Mouse (Mus musculus) embryonic fibroblast, embryonic 13.5 days (primary cell): ENCODE measurements around the gene Slc38a4.

Source experiments
- CTCF ChIP-seq: IDR thresholded peaks from 2 replicates; pipeline ENCODE4 v1.5.1; 2011; ENCODE audit warnings: mild to moderate bottlenecking, control low read depth, low read length, moderate library complexity, borderline replicate concordance; ENCODE audit not compliant: insufficient read depth
- POLR2A ChIP-seq: IDR thresholded peaks from 2 replicates; pipeline ENCODE4 v1.6.1; 2011; ENCODE audit warnings: low read depth, mild to moderate bottlenecking, control low read depth, low read length, moderate library complexity

DNA sequence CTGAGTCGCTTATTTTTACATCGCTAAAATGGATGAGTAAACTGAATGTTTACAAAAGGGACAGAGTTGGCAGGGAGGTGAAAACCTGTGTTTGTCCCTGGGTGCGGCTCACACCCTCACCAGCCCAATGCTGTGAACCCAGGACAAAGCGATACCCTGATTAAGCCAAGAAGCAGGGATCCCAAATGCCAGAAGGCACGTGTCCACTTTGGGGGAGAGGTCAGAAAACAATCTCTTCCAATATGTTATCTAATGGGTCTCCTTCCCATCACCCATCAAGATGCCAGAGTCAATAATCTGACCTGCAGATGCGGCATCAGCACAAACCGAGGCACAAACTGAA lies 51.3 kb downstream of the Slc38a4 start:
- TF ChIP-seq POLR2A: no peak
- no peak for TF ChIP-seq CTCF
